Mouse (Mus musculus): Measurements from ENCODE around the gene Foxred1.

Gene Foxred1

GRCm38 (mm10) chr9:35199772-35200471 is 10.9 kb downstream of the Foxred1 start, which contains the start of the genes Srpr and Tirap:
TSS of gene Srpr (plus strand) at chr9:35200175.
TSS of gene Tirap (minus strand) at chr9:35200291.
- TF ChIP-seq GATA4 (IDR thresholded peaks at IDR 0.05; ENCODE audit: insufficient replicate concordance, low read length), result peak; percentile 45; the same call in 1 of the 2 replicates

- TF ChIP-seq GATA4 (IDR thresholded peaks at IDR 0.05; ENCODE audit: insufficient replicate concordance, low read length), result no peak
Observed at GRCm38 (mm10) chr9:35198945-35199771, 11.7 kb downstream of the Foxred1 start.

GRCm38 (mm10) chr9:35198351-35198750 is 12.5 kb downstream of the Foxred1 start:
- no peak for TF ChIP-seq GATA4 (IDR thresholded peaks at IDR 0.05; ENCODE audit: insufficient replicate concordance, low read length)

GRCm38 (mm10) chr9:35197625-35198024 is 13.2 kb downstream of the Foxred1 start:
- no peak for TF ChIP-seq GATA4 (IDR thresholded peaks at IDR 0.05; ENCODE audit: insufficient replicate concordance, low read length)

GRCm38 (mm10) chr9:35194048-35194447 is 16.8 kb downstream of the Foxred1 start:
- no peak for TF ChIP-seq GATA4 (IDR thresholded peaks at IDR 0.05; ENCODE audit: insufficient replicate concordance, low read length)

- no peak for TF ChIP-seq GATA4 (IDR thresholded peaks at IDR 0.05; ENCODE audit: insufficient replicate concordance, low read length)
Observed at GRCm38 (mm10) chr9:35192983-35193542, 17.8 kb downstream of the Foxred1 start.

GRCm38 (mm10) chr9:35188700-35189099 is 22.2 kb downstream of the Foxred1 start:
- TF ChIP-seq GATA4 (IDR thresholded peaks at IDR 0.05; ENCODE audit: insufficient replicate concordance, low read length), result no peak

- no peak for TF ChIP-seq GATA4 (IDR thresholded peaks at IDR 0.05; ENCODE audit: insufficient replicate concordance, low read length)
Observed at GRCm38 (mm10) chr9:35187351-35187903, 23.4 kb downstream of the Foxred1 start.

- TF ChIP-seq GATA4 (IDR thresholded peaks at IDR 0.05; ENCODE audit: insufficient replicate concordance, low read length), result no peak
Observed at GRCm38 (mm10) chr9:35186430-35186829, 24.4 kb downstream of the Foxred1 start.

- TF ChIP-seq GATA4 (IDR thresholded peaks at IDR 0.05; ENCODE audit: insufficient replicate concordance, low read length), result no peak
Observed at GRCm38 (mm10) chr9:35183359-35183758, 27.5 kb downstream of the Foxred1 start.

- TF ChIP-seq GATA4 (IDR thresholded peaks at IDR 0.05; ENCODE audit: insufficient replicate concordance, low read length), result no peak
Observed at GRCm38 (mm10) chr9:35182832-35183231, 28.0 kb downstream of the Foxred1 start.

GRCm38 (mm10) chr9:35176124-35176659 is 34.7 kb downstream of the Foxred1 start:
- TF ChIP-seq GATA4 (IDR thresholded peaks at IDR 0.05; ENCODE audit: insufficient replicate concordance, low read length), result no peak

GRCm38 (mm10) chr9:35175251-35176123 is 35.4 kb downstream of the Foxred1 start, which contains the start of gene Dcps:
TSS of gene Dcps (minus strand) at chr9:35176061.
- no peak for TF ChIP-seq GATA4 (IDR thresholded peaks at IDR 0.05; ENCODE audit: insufficient replicate concordance, low read length)

GRCm38 (mm10) chr9:35173331-35173730 is 37.5 kb downstream of the Foxred1 start:
- TF ChIP-seq GATA4 (IDR thresholded peaks at IDR 0.05; ENCODE audit: insufficient replicate concordance, low read length), result no peak
